Mouse (Mus musculus) ES-E14 (cell line): ENCODE data around the gene Nek7. TPM values are rescaled to one million over a fixed set of nuclear protein-coding genes. Genes with fewer than 3 reads are reported as not detected.

Source experiments
- DNase-seq: peaks from one replicate; pipeline ENCODE4 v3.0.0-alpha.2; 2013; ENCODE audit warnings: low read depth, low spot score
- H3K27ac ChIP-seq: 2 replicates; pipeline ENCODE4 v1.5.1; 2012; ENCODE audit warnings: low read depth, mild to moderate bottlenecking, low read length, moderate library complexity, mixed read lengths; ENCODE audit not compliant: poor library complexity, insufficient read depth, severe bottlenecking
- H3K36me3 ChIP-seq: 2 replicates; pipeline ENCODE4 v1.6.1; 2012; ENCODE audit warnings: mild to moderate bottlenecking, low read length, moderate library complexity, mixed read lengths; ENCODE audit not compliant: control insufficient read depth, poor library complexity, insufficient read depth, severe bottlenecking
- H3K4me1 ChIP-seq, 2 experiments: fragments of 150-350 bp in 1 of 2; sonication (generic) in 1 of 2; 2 replicates each; pipeline ENCODE4 v1.6.1; 2012; ENCODE audit warnings: low read length in 2 of 2, mild to moderate bottlenecking in 1 of 2, mixed read lengths in 1 of 2; ENCODE audit not compliant: control insufficient read depth in 2 of 2, insufficient read depth in 2 of 2, poor library complexity in 1 of 2
- H3K4me3 ChIP-seq, 2 experiments: fragments of 150-350 bp in 1 of 2; sonication (generic) in 1 of 2; 2 replicates each; pipeline ENCODE4 v1.5.1; 2012; ENCODE audit warnings: low read length in 2 of 2, low read depth in 1 of 2, mild to moderate bottlenecking in 1 of 2, mixed read lengths in 1 of 2; ENCODE audit not compliant: insufficient read depth in 1 of 2, poor library complexity in 1 of 2, severe bottlenecking in 1 of 2
- H3K9ac ChIP-seq: 2 replicates; pipeline ENCODE4 v1.6.1; 2012; ENCODE audit warnings: low read depth, mild to moderate bottlenecking, low read length, mixed read lengths; ENCODE audit not compliant: poor library complexity, insufficient read depth, severe bottlenecking
- H3K9me3 ChIP-seq: fragments of 150-350 bp; sonication (generic); 2 replicates; pipeline ENCODE4 v1.6.1; 2012; ENCODE audit warnings: low read depth, mild to moderate bottlenecking, low read length; ENCODE audit not compliant: control insufficient read depth, insufficient read depth
- CHD2 ChIP-seq: IDR thresholded peaks from 2 replicates; pipeline ENCODE4 v1.6.1; 2014; ENCODE audit warnings: mild to moderate bottlenecking, low read depth, low read length, inconsistent platforms
- HCFC1 ChIP-seq: IDR thresholded peaks from 2 replicates; pipeline ENCODE4 v1.6.1; 2012; ENCODE audit warnings: low read length, inconsistent platforms, borderline replicate concordance; ENCODE audit not compliant: insufficient read depth
- MAFK ChIP-seq: IDR thresholded peaks from 2 replicates; pipeline ENCODE4 v1.6.1; 2014; ENCODE audit warnings: mild to moderate bottlenecking, low read depth, low read length, inconsistent platforms; ENCODE audit not compliant: insufficient read depth
- ZC3H11A ChIP-seq: IDR thresholded peaks from 2 replicates; pipeline ENCODE4 v1.6.1; 2012; ENCODE audit warnings: low read depth, mild to moderate bottlenecking, inconsistent platforms, low read length, borderline replicate concordance
- ZNF384 ChIP-seq: IDR thresholded peaks from 2 replicates; pipeline ENCODE4 v1.6.1; 2012; ENCODE audit warnings: low read depth, low read length, inconsistent platforms
- in situ Hi-C, 2 experiments: fragments of 600-800 bp; cut with MboI; formaldehyde crosslinking; loops; one replicate each; pipeline ENCODE4 v1.15.1; 2025; ENCODE audit warnings: low sequenced_read_pairs in 2 of 2, inconsistent platforms in 1 of 2; ENCODE audit not compliant: unreplicated experiment in 2 of 2
- total RNA-seq: library from RNA; depleted of rRNA; stranded (reverse); fragments of 300-350 nt; gene quantifications from 2 replicates; pipeline ENCODE4 v1.2.3, GENCODE M21; 2012

The Nek7 gene
- total RNA-seq, 1 experiment = 13.3 TPM

DNA sequence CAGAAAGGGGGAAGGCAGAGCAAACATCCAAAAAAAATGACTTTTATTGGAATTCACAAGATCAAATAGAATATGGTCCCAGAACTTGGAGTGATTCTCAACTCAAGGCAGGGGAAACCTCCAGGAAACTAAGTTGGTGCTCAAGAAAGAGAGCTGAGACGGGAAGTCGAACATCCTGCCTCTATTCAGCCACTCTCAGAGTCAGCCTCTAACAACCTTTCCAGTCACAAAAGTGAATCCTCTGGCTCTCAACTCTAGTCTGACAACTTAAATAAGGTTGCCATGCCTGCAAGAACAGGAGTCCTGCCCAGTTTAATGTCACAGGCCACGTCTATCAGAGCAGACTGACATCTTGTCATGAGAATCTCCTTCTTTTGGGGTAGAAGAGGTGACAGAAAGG, 7.9 kb upstream of the Nek7 start:
- no peak overlapping the region for H3K4me3 ChIP-seq
- no peak for TF ChIP-seq CHD2
- TF ChIP-seq ZNF384 = no peak
- no peak for TF ChIP-seq MAFK
- no peak for TF ChIP-seq HCFC1
- no peak for TF ChIP-seq ZC3H11A
- no peak overlapping the region for H3K9ac ChIP-seq
- no peak overlapping the region for H3K27ac ChIP-seq
- no peak for DNase-seq
- in situ Hi-C loops = no loop called here
- no peaks in the 10 kb centered on the region for H3K4me1 ChIP-seq
- H3K36me3 ChIP-seq = no peaks in the 10 kb centered on the region
- H3K9me3 ChIP-seq = no peaks in the 10 kb centered on the region

GRCm38 (mm10) chr1:138626288-138626687, 6.3 kb upstream of the Nek7 start:
- Histone ChIP-seq H3K9me3 (no peaks in the 10 kb centered on the region), H3K9ac (no peak overlapping the region), H3K4me3 (no peak overlapping the region), H3K4me1 (no peaks in the 10 kb centered on the region), H3K27ac (no peak overlapping the region), H3K36me3 (no peaks in the 10 kb centered on the region)
- in situ Hi-C loops = no loop called here
- DNase-seq = no peak
- TF ChIP-seq ZC3H11A (no peak), CHD2 (no peak), HCFC1 (no peak), ZNF384 (no peak), MAFK (no peak)

DNA sequence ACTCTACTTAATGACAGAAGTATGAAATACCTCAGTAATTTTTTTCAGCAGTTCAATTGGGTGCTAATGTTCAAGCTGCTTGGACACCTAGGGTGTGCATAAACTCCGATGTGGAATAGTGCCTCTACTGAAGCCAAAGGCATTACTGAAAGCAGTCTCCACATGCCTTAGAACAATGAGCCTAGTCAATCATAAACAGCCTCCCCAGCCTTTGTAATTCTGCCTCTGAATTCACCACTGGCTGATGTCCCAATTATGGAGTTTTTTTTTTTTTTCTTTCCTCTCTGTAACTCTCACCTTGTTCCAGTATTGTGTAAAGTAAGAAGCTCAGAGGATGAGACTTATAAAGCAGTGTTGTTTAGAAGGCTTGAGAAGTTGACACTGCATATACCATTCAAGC, 3.9 kb upstream of the Nek7 start:
- no peak overlapping the region for H3K27ac ChIP-seq
- H3K9ac ChIP-seq = no peak overlapping the region
- H3K4me1 ChIP-seq = no peaks in the 10 kb centered on the region
- no peak overlapping the region for H3K4me3 ChIP-seq
- no peaks in the 10 kb centered on the region for H3K9me3 ChIP-seq
- no peak for TF ChIP-seq CHD2
- no peak for TF ChIP-seq ZC3H11A
- H3K36me3 ChIP-seq = no peaks in the 10 kb centered on the region
- in situ Hi-C loops = no loop called here
- no peak for DNase-seq

DNA sequence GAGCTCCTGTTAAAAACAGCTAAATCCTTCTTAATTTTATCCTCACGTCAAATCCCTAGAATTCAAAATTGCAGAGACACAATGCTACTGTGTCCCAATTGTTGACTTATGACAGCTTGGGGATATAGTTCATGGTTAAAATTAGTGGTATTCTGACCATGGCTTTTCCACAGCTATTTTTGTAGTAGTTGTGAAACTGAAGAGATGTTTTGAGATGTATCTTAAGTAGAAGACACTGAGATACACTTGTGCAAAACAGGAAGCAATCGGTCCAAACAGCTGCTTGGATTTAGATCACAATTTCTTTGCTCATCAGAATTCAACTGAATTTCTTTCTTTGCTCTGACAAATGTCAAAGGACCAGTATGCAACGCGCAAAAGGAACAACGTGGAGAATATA, 2.9 kb upstream of the Nek7 start:
- DNase-seq = no peak
- Histone ChIP-seq H3K4me1 (no peaks in the 10 kb centered on the region), H3K27ac (no peak overlapping the region), H3K36me3 (no peaks in the 10 kb centered on the region), H3K9me3 (no peaks in the 10 kb centered on the region), H3K9ac (no peak overlapping the region), H3K4me3 (no peak overlapping the region)
- in situ Hi-C loops = no loop called here
- TF ChIP-seq ZNF384 (no peak), ZC3H11A (no peak), MAFK (no peak), HCFC1 (no peak), CHD2 (no peak)

GRCm38 (mm10) chr1:138622431-138622830, 2.5 kb upstream of the Nek7 start:
- TF ChIP-seq HCFC1 (no peak), MAFK (no peak)
- no peak overlapping the region for H3K27ac ChIP-seq
- H3K4me1 ChIP-seq = no peaks in the 10 kb centered on the region
- H3K4me3 ChIP-seq = no peak overlapping the region
- no peak overlapping the region for H3K9ac ChIP-seq
- DNase-seq = no peak
- in situ Hi-C loops = no loop called here
- H3K9me3 ChIP-seq = no peaks in the 10 kb centered on the region
- no peaks in the 10 kb centered on the region for H3K36me3 ChIP-seq
